Mouse (Mus musculus): ENCODE measurements around the gene Ptpn7. TPM values are rescaled to one million over a fixed set of nuclear protein-coding genes. Genes with fewer than 3 reads are reported as not detected.

Gene Ptpn7
- total and polyA plus RNA-seq, 3 experiments = 61.4 to 81.9 (median 81.9) TPM

GRCm38 (mm10) chr1:135169556-135170224, 37.2 kb downstream of the Ptpn7 start:
- Histone ChIP-seq H3K27ac (ENCODE audit: insufficient read depth, low read depth) (no peak overlapping the region), H3K36me3 (replicated peaks in 1 of 2; ENCODE audit: control insufficient read depth in 1 of 2, insufficient read depth in 1 of 2, low read length in 1 of 2) (no peaks in the 10 kb centered on the region), H3K79me2 (replicated peaks; ENCODE audit: control insufficient read depth, extremely low read depth, insufficient read depth, poor library complexity, severe bottlenecking) (no peaks in the 10 kb centered on the region), H3K4me1 (ENCODE audit: control insufficient read depth in 1 of 2, insufficient read depth in 2 of 2) (peaks cover 5 to 17% of the 10 kb centered on the region in 2 experiments), H3K27me3 (replicated peaks) (no peaks in the 10 kb centered on the region), H3K9me3 (replicated peaks; ENCODE audit: low read length) (no peaks in the 10 kb centered on the region), H3K9ac (ENCODE audit: insufficient read depth, low read depth) (no peak overlapping the region), H3K4me2 (ENCODE audit: insufficient read depth, low read depth, poor library complexity, severe bottlenecking) (no peak overlapping the region; the same call in 1 of the 2 replicates), H3K4me3 (replicated peaks in 1 of 3; ENCODE audit: low read depth in 2 of 3, low read length in 2 of 3, poor library complexity in 1 of 3) (no peak overlapping the region)
- in situ Hi-C loops (cut with MboI; ENCODE audit: low pct_ligation_motif_present, low pct_unique_long_range_greater_than_20kb, low sequenced_read_pairs) (loop anchor here (5.0 to 25.0 kb wide), 3 partner anchors 88 to 493 kb away; partner anchors contain the start of gene Elf3), dilution Hi-C loops (cut with MboI; ENCODE audit: extremely low pct_ligation_motif_present, extremely low pct_unique_long_range_greater_than_20kb, low sequenced_read_pairs) (no loop called here)
- no peak for DNase-seq (ENCODE audit: extremely low read depth)
- TF ChIP-seq CTCF (conservative IDR thresholded peaks at IDR 0.05 in 1 of 2, IDR thresholded peaks at IDR 0.05 in 1 of 2; ENCODE audit: low read depth in 2 of 2, low read length in 2 of 2) = no peak
- TF ChIP-seq CHD1 (IDR thresholded peaks at IDR 0.05; ENCODE audit: low read depth, low read length) = no peak
- TF ChIP-seq BHLHE40 (IDR thresholded peaks at IDR 0.05; ENCODE audit: low read depth, low read length) = no peak
- TF ChIP-seq NRF1 (IDR thresholded peaks at IDR 0.05; ENCODE audit: low read depth, low read length) = no peak
- no peak for TF ChIP-seq KAT2A (IDR thresholded peaks at IDR 0.05; ENCODE audit: insufficient replicate concordance, low read length)
- no peak for TF ChIP-seq NELFE (IDR thresholded peaks at IDR 0.05; ENCODE audit: low read depth, low read length)
- TF ChIP-seq ZC3H11A (IDR thresholded peaks at IDR 0.05; ENCODE audit: low read depth, low read length) = no peak
- TF ChIP-seq JUN (IDR thresholded peaks at IDR 0.05; ENCODE audit: insufficient read depth, low read depth, low read length) = no peak

- H3K4me2 ChIP-seq (ENCODE audit: insufficient read depth, low read depth, poor library complexity, severe bottlenecking) = peak overlapping the region; percentile 9
Measured at GRCm38 (mm10) chr1:135170299-135170698, 37.8 kb downstream of the Ptpn7 start.

More at GRCm38 (mm10) chr1:135170299-135170698, 37.8 kb downstream of the Ptpn7 start:
- in situ Hi-C loops (cut with MboI; ENCODE audit: low pct_ligation_motif_present, low pct_unique_long_range_greater_than_20kb, low sequenced_read_pairs) (loop anchor here (5.0 to 25.0 kb wide), 3 partner anchors 87 to 492 kb away; partner anchors contain the start of gene Elf3), dilution Hi-C loops (cut with MboI; ENCODE audit: extremely low pct_ligation_motif_present, extremely low pct_unique_long_range_greater_than_20kb, low sequenced_read_pairs) (no loop called here)
- Histone ChIP-seq H3K27me3 (replicated peaks) (no peaks in the 10 kb centered on the region), H3K27ac (ENCODE audit: insufficient read depth, low read depth) (no peak overlapping the region), H3K36me3 (replicated peaks in 1 of 2; ENCODE audit: control insufficient read depth in 1 of 2, insufficient read depth in 1 of 2, low read length in 1 of 2) (no peaks in the 10 kb centered on the region), H3K9ac (ENCODE audit: insufficient read depth, low read depth) (no peak overlapping the region), H3K4me1 (ENCODE audit: control insufficient read depth in 1 of 2, insufficient read depth in 2 of 2) (peaks cover 8 to 23% of the 10 kb centered on the region in 2 experiments), H3K9me3 (replicated peaks; ENCODE audit: low read length) (no peaks in the 10 kb centered on the region), H3K79me2 (replicated peaks; ENCODE audit: control insufficient read depth, extremely low read depth, insufficient read depth, poor library complexity, severe bottlenecking) (no peaks in the 10 kb centered on the region), H3K4me3 (replicated peaks in 1 of 3; ENCODE audit: low read depth in 2 of 3, low read length in 2 of 3, poor library complexity in 1 of 3) (no peak overlapping the region)
- DNase-seq (ENCODE audit: extremely low read depth) = no peak
- TF ChIP-seq SIN3A (IDR thresholded peaks at IDR 0.05; ENCODE audit: low read length) (no peak), NRF1 (IDR thresholded peaks at IDR 0.05; ENCODE audit: low read depth, low read length) (no peak), JUND (conservative IDR thresholded peaks at IDR 0.05; ENCODE audit: low read depth, low read length) (peak; percentile 63), IRF4 (IDR thresholded peaks at IDR 0.05; ENCODE audit: low read depth, low read length) (peak; percentile 90), ZNF384 (IDR thresholded peaks at IDR 0.05; ENCODE audit: low read depth, low read length) (no peak), ETS1 (conservative IDR thresholded peaks at IDR 0.05; ENCODE audit: low read depth, low read length) (no peak), NELFE (IDR thresholded peaks at IDR 0.05; ENCODE audit: low read depth, low read length) (no peak), BHLHE40 (IDR thresholded peaks at IDR 0.05; ENCODE audit: low read depth, low read length) (no peak), E2F4 (IDR thresholded peaks at IDR 0.05; ENCODE audit: insufficient replicate concordance, low read depth, low read length) (no peak), MEF2A (IDR thresholded peaks at IDR 0.05; ENCODE audit: borderline replicate concordance, low read depth, low read length) (peak; percentile 48; the same call in 1 of the 2 replicates), PAX5 (IDR thresholded peaks at IDR 0.05; ENCODE audit: low read length) (no peak), KAT2A (IDR thresholded peaks at IDR 0.05; ENCODE audit: insufficient replicate concordance, low read length) (no peak), RAD21 (IDR thresholded peaks at IDR 0.05; ENCODE audit: low read depth, low read length) (no peak), EP300 (IDR thresholded peaks at IDR 0.05; ENCODE audit: low read length) (peak; percentile 66)

Data from CH12.LX (cell line).